Mouse (Mus musculus) embryonic facial prominence, embryonic 10.5 days (tissue): ENCODE data around the gene Setd1a. TPM values are rescaled to one million over a fixed set of nuclear protein-coding genes. Genes with fewer than 3 reads are reported as not detected.
"Not testable (repeated sequence)": the region's sequence is repeated elsewhere in the genome, so short reads cannot be mapped to it uniquely, and the experiment has no call there.

Source experiments
- DNase-seq: peaks from one replicate; pipeline ENCODE4 v3.0.0-alpha.2; 2017; ENCODE audit warnings: low spot score
- H3K27ac ChIP-seq: fragments of 300-500 bp; sonication (generic); replicated peaks from 2 replicates; pipeline ENCODE4 v1.5.1; 2016; ENCODE audit warnings: mild to moderate bottlenecking
- H3K27me3 ChIP-seq: fragments of 300-500 bp; sonication (generic); replicated peaks from 2 replicates; pipeline ENCODE4 v1.6.1; 2016; ENCODE audit warnings: low read depth, mild to moderate bottlenecking; ENCODE audit not compliant: poor library complexity, severe bottlenecking
- H3K36me3 ChIP-seq: fragments of 300-500 bp; sonication (generic); replicated peaks from 2 replicates; pipeline ENCODE4 v1.6.1; 2016; ENCODE audit warnings: mild to moderate bottlenecking, moderate library complexity
- H3K4me1 ChIP-seq: fragments of 300-500 bp; sonication (generic); 2 replicates; pipeline ENCODE4 v1.6.1; 2016
- H3K4me3 ChIP-seq: fragments of 300-500 bp; sonication (generic); 2 replicates; pipeline ENCODE4 v1.5.1; 2016; ENCODE audit warnings: mild to moderate bottlenecking, moderate library complexity
- H3K9me3 ChIP-seq: fragments of 300-500 bp; sonication (generic); 2 replicates; pipeline ENCODE4 v1.6.1; 2016; ENCODE audit warnings: mild to moderate bottlenecking
- WGBS: fragments of 180-500 bp; shearing (Covaris S2); methylation state at CpG from one replicate; pipeline ENCODE4 v1.1.7; 2016; 5-methylcytosine and 5-hydroxymethylcytosine counted together
- polyA plus RNA-seq: library from polyadenylated mRNA; unstranded; fragments of >200 nt; fragmentation: Nextera tagmentation; extraction: Ambion mirVana; gene quantifications from 2 replicates; pipeline ENCODE4 v1.2.1, GENCODE M21; 2016

The Setd1a gene
- 14.7 and 15.2 TPM in 2 replicates for polyA plus RNA-seq

DNA sequence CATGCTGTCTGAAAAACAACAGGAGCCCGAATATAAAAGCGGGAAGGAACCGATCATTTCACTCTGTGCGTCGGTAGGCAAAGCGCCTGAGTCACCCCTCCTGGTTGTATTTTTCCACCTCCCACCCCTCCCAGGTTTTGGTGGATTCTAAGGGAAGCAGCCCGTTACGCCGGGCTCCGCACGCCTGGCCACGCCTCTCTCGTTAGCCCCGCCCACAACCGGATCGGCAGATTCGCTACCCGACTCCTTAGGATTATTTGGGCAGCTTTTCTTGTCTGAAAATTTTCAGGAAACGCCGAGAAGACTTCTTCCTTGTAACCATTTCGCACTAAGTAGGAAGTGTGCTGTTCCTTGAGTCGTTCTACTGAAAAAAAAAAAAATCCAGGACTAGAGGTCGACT, at the start of gene Setd1a:
Gene Setd1a, plus strand, starts transcription at position 245 of the 400 bp plus-strand sequence.
- peaks cover 32% of the 10 kb centered on the region for H3K36me3 ChIP-seq
- peaks cover 25% of the 10 kb centered on the region for H3K4me1 ChIP-seq
- no peaks in the 10 kb centered on the region for H3K27me3 ChIP-seq
- H3K27ac ChIP-seq = peak within 1 kb of the TSS; percentile 99
- H3K4me3 ChIP-seq = peak within 1 kb of the TSS; percentile 92
- DNase-seq = peak; percentile 87
- under 1% methylated on average over 23 of the region's 23 CpGs for WGBS
- no peaks in the 10 kb centered on the region for H3K9me3 ChIP-seq

DNA sequence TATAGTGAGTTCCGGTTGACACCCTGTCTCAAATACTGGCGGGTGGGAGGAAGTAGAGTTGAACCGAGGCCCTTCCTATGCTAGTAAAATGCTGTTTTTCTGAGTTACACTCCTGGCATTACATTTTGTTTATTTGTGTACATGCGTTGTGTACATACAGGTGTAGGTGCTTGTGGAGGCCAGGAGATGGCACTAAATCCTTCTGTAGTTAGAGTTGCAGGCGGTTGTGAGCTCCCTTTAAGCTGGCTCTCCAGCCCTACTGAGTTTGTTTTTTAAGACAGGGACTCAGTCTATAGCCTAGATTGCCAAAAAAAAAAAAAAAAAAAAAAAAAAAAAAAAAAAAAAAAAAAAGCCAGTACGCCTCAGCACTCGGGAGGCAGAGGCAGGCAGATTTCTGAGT, 48.6 kb upstream of the Setd1a start:
- H3K27ac ChIP-seq = no peak overlapping the region
- H3K4me1 ChIP-seq = peaks cover 12% of the 10 kb centered on the region
- no peak for DNase-seq
- H3K27me3 ChIP-seq = no peaks in the 10 kb centered on the region
- no peaks in the 10 kb centered on the region for H3K36me3 ChIP-seq
- no peaks in the 10 kb centered on the region; the same call in 1 of the 2 replicates for H3K9me3 ChIP-seq
- WGBS = 79% methylated on average over 7 of the region's 7 CpGs
- H3K4me3 ChIP-seq = no peak overlapping the region

DNA sequence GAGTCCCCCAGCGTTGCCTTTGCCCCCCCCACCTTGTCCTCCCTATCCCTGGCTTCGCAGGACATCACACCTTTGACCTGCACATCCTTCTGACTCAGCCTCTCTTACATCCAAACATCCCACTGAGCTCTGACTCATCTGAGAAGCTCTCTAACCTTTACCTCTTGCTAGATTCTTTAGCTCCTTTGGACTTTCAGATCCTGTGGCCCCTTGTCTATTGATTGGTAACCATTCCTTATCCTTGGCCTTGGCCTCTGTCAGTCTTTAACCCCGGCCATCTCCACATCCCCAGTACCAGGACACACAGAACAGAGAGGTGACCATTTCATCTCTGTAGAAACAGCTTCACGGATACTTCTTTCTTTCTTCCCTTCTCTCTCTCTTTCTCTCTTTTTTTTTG, 46.3 kb upstream of the Setd1a start:
- no peak for DNase-seq
- WGBS = 77% methylated on average over 4 of the region's 4 CpGs

DNA sequence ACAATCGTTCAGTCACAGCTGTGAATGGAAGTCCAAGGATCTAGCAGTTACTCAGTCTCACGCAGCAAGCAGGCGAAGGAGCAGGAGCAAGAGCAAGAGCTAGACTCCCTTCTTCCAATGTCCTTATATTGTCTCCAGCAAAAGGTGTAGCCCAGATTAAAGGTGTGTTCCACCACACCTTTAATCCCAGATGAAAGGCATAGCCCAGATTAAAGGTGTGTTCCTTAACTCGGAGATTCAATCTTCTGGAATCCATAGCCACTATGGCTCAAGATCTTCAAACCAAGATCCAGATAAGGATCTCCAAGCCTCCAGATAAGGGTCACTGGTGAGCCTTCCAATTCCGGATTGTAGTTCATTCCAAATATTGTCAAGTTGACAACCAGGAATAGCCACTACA, 44.4 kb upstream of the Setd1a start, which contains the start of gene Ctf2:
Gene Ctf2, minus strand, starts transcription at position 101 of the 400 bp plus-strand sequence.
- not testable (repeated sequence) for H3K4me1 ChIP-seq, DNase-seq, H3K27ac ChIP-seq, H3K4me3 ChIP-seq, H3K27me3 ChIP-seq, H3K9me3 ChIP-seq, H3K36me3 ChIP-seq
- WGBS = 80% methylated on average over 1 of the region's 5 CpGs

More for the DNA sequence above, 46.3 kb upstream of the Setd1a start:
- no peaks in the 10 kb centered on the region; the same call in 1 of the 2 replicates for H3K9me3 ChIP-seq
- no peak overlapping the region for H3K27ac ChIP-seq
- H3K27me3 ChIP-seq = no peaks in the 10 kb centered on the region
- H3K36me3 ChIP-seq = no peaks in the 10 kb centered on the region
- peaks cover 12% of the 10 kb centered on the region for H3K4me1 ChIP-seq
- no peak overlapping the region for H3K4me3 ChIP-seq

DNA sequence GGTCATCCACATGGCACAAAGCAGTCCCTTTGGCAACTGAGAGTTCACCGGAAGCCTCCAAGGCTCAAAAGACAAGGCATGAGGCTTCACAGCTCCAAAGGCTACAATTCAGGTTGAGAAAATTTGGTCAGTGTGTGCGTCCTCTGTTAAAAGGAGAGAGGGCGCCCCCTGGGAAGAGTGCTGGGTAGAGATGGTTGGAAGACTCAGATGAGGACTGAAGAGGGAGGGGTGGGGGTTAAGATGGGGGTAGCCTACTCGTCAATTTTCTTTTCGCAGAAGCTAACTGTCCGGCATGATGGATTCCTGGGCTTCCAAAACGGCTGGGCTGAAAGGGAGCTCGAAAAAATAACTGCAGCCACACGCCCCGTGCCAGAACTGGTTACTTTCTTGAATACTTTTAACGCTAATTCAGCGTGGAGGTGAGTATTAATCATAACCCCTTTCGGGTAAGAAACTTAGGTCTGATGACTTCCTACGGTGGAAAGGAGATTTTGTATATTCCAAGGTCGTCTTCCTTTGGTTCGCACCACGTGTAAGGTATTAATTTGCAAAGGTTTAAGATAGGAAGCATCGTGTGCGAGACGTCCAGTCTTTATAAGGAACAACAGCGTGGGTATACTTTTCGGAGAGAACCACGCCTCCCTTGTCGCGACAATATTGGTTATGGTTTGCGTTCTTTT, 32.0 kb upstream of the Setd1a start, which contains the start of gene Fbxl19:
Gene Fbxl19, plus strand, starts transcription at position 178 of the 680 bp plus-strand sequence.
- Histone ChIP-seq H3K36me3 (peaks cover 21% of the 10 kb centered on the region), H3K4me3 (peak within 1 kb of the TSS; percentile 96), H3K27ac (peak within 1 kb of the TSS; percentile 98), H3K4me1 (peaks cover 29% of the 10 kb centered on the region), H3K27me3 (no peaks in the 10 kb centered on the region), H3K9me3 (no peaks in the 10 kb centered on the region)
- 1% methylated on average over 26 of the region's 26 CpGs for WGBS
- DNase-seq = peak; percentile 82

DNA sequence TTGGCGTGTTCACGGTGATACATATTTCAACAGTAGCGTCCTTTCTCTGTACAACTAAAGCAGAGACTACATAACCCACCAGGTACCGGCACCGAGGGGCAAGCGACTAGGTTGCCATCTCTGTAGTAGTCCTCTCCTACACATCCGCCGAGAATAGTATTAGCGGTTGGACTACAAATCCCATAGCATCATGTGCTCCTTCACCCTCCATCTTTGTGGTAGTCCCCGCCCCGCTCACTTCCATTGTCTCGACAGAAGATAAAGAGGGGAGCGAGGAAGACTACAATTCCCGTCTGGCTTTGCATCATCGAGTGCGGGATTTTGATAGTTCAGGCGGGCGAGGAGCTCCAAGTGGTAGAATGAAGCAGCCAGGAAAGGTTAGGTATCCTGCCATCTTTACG, 31.2 kb upstream of the Setd1a start:
- Histone ChIP-seq H3K9me3 (no peaks in the 10 kb centered on the region), H3K4me1 (peaks cover 29% of the 10 kb centered on the region), H3K27me3 (no peaks in the 10 kb centered on the region), H3K4me3 (peak overlapping the region; percentile 96), H3K27ac (peak overlapping the region; percentile 98), H3K36me3 (peaks cover 28% of the 10 kb centered on the region)
- under 1% methylated on average over 19 of the region's 19 CpGs for WGBS
- DNase-seq = peak; percentile 93

DNA sequence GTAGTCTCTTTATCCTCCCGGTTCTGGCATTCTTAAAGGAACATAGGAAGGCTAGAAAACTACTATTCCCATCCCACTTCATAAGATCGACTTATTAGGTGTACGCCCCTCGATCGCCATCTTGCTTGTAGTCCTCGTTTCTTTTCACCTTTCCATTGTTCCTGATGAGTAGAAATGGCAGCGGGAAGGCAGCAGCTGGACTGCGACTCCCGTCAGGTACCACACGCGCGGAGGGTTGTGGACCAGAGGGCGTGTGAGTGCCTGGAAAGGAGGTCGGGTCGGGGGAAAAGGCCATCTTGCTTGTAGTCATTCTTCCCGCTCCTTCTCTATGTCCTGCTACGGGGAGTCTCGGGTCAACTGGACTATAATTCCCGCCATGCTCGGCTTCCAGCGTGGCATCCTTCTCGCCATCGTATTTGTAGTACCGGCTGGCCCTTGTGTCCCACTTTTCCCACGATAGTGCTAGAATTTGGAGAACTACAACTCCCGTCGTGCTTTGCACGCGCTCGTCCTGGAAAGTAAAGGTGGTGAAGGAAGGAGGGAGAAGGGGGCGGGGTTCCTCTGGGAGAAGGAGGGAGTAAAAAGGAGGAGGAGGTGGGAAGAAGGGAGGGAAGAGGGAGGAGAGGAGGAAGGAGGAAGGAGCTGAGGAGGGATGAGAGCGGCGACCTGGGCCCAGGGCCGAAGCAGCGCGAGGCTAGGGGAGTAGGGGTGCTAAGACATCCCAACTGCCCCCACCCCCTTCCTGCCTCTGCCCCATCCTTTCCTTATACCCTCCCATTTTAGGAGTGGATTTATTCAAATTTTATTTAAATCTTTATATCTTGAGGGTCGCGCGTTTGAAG, 30.6 kb upstream of the Setd1a start:
- no peaks in the 10 kb centered on the region for H3K27me3 ChIP-seq
- H3K9me3 ChIP-seq = no peaks in the 10 kb centered on the region
- H3K36me3 ChIP-seq = peaks cover 34% of the 10 kb centered on the region
- H3K27ac ChIP-seq = peak overlapping the region; percentile 98
- peak; percentile 95 for DNase-seq
- H3K4me3 ChIP-seq = peak overlapping the region; percentile 96
- WGBS = under 1% methylated on average over 39 of the region's 39 CpGs
- peaks cover 29% of the 10 kb centered on the region for H3K4me1 ChIP-seq

DNA sequence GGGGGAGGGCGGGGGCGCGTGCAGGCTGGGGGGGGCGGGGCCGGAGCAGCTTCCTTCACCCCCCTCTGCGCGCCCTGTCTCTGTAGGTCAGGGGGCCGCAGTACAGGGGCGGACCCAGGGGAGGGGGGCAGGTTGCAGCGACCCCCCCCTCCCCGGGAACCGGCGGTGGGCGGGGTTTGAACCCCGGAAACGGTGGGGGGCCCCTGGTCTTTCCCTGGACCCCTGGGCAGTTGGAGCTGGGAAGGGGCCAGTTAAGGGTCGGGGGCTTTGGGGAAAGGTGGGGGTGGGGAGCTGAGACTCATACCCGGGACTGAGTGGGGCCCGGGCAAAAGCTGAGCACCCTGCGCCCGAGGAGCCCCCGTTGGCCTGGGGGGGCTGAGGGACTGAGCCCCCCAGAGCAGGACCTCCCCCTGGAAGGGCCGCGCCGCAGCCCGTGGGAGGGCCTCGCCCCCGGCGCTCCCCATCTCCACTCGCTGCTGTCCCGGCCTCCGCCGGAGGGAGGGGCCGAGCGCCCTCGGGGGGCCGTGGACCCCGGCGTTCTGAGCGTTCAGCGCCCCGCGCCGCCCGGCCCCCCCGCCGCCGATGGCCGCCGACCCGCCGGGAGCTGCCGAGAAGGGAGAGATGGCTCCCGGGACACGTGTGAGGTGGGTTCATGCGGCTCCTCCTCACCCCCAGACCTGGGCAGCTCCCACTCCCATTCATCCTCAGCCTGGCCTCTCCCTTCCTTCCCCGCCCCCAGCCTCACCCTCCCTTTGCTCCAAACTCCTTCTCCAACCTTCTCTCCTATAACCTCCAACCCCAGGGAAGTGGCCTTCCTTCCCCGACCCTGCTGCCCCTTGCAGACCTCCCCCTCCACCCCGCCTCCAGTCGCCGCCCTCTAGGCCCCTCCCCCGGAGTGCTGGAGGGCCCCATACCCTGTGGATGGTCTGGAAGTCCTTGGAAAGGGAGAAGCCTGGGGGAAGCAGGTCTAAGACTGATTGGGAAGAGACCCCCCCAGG, 29.7 kb upstream of the Setd1a start:
- H3K27me3 ChIP-seq = no peaks in the 10 kb centered on the region
- no peaks in the 10 kb centered on the region for H3K9me3 ChIP-seq
- H3K36me3 ChIP-seq = peaks cover 44% of the 10 kb centered on the region
- peak overlapping the region; percentile 96 for H3K4me3 ChIP-seq
- H3K4me1 ChIP-seq = peaks cover 30% of the 10 kb centered on the region
- peak overlapping the region; percentile 98 for H3K27ac ChIP-seq
- peak; percentile 86 for DNase-seq
- under 1% methylated on average over 62 of the region's 62 CpGs for whole genome bisulfite sequencing

DNA sequence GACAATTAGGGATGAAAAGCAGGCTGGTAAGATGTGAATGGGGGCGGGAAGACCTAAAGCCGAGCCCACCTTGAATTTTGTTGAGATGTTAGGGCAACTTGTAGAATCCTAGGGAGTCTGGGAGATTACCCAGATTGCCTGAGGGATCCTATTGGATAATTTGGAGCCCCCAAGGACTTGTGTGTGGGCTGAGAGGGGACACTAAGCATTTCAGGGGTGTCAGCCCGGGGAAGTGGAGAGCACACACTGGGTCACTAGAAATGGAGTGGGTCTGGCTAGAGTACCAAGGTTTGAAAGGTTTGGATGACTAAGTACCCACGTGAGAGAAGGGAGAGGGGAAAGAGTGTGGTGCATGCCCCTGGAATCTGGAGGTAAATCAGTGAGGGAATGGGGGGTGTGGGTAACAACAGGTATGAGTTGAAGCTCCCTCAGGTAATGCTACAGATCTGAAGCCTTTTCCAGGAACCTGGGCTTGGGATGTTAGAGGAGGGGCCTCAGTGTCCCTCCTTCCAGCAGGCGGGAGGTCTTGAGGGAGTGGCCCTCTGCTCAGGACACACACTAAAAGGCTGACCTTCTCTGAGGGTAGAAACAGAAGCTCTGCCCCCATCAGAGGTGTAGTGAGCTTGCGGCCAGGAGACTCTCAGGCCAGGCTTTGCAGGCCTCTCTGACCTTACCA, 28.8 kb upstream of the Setd1a start:
- WGBS = 33% methylated on average over 6 of the region's 6 CpGs
- no peak for DNase-seq
- peaks cover 34% of the 10 kb centered on the region for H3K4me1 ChIP-seq
- no peaks in the 10 kb centered on the region for H3K9me3 ChIP-seq
- H3K4me3 ChIP-seq = peak overlapping the region; percentile 96
- H3K27ac ChIP-seq = peak overlapping the region; percentile 98
- H3K36me3 ChIP-seq = peaks cover 53% of the 10 kb centered on the region
- H3K27me3 ChIP-seq = no peaks in the 10 kb centered on the region

DNA sequence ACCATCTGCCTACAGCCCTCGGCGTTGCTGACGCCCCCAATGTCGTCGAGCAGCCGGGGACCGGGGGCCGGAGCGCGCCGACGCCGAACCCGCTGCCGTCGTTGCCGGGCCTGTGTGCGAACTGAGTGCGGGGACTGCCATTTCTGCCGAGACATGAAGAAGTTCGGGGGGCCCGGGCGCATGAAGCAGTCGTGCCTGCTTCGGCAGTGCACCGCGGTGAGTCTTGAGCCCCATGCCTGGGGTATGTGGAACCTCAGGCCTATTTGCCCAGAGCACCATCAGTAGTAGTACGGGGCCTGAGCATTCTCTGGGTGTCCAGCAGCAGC, 28.3 kb upstream of the Setd1a start:
- no peaks in the 10 kb centered on the region for H3K9me3 ChIP-seq
- H3K4me3 ChIP-seq = peak overlapping the region; percentile 96
- peaks cover 39% of the 10 kb centered on the region for H3K4me1 ChIP-seq
- H3K27ac ChIP-seq = peak overlapping the region; percentile 98
- H3K27me3 ChIP-seq = no peaks in the 10 kb centered on the region
- 92% methylated on average over 28 of the region's 28 CpGs for WGBS
- DNase-seq = no peak
- H3K36me3 ChIP-seq = peaks cover 58% of the 10 kb centered on the region

DNA sequence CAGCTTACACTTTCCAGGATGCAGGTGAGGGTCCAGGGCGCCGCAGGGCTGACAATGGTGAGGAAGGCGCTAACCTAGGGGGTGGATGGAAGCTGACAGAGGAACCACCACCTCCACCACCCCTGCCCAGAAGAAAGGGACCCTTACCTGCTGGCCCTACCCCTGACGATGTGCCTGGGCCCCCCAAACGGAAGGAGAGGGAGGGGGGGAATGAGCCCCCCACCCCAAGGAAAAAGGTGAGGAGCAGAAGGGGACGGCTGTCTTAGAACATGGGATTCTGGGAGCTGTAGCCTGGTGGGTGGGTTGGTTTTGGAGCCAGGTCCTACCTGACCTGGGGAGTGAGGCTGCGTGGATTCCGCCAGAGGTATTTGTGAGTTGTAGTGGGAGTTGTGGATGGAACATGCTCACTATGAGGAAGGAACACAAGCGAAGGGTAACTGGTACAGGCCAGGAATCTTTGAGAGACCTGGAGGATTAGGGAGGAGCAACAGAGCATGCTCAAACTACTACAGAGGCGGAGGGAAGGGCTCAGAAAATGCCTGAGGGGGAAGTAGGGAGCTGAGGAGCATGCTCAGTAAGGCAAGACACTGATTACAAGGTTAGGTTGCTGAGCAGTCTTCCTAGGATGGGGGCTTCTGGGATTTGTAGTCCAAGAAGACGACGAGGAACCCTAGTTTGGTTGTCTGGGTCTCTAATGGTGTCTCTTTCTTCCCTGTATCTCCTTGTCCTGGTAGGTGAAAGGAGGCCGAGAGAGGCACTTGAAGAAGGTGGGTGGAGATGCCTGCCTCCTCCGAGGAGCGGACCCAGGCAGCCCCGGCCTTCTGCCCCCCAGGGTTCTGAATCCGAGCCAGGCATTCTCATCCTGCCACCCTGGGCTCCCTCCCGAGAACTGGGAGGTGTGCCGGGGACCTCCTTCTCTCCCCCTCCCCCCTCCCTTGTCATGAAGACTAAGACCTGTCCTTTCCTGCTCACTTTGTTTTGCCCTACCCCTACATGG, 26.0 kb upstream of the Setd1a start:
- peaks cover 32% of the 10 kb centered on the region for H3K4me1 ChIP-seq
- no peak for DNase-seq
- no peaks in the 10 kb centered on the region for H3K27me3 ChIP-seq
- H3K4me3 ChIP-seq = no peak overlapping the region
- H3K27ac ChIP-seq = no peak overlapping the region
- H3K9me3 ChIP-seq = no peaks in the 10 kb centered on the region
- 89% methylated on average over 19 of the region's 19 CpGs for WGBS
- peaks cover 80% of the 10 kb centered on the region for H3K36me3 ChIP-seq
